Comparison of ENCODE assay signal across 8 mouse cellular contexts in genomic region chr9:106202819-106203636, GRCm38 (mm10). TPM values are rescaled to one million over a fixed set of nuclear protein-coding genes. Genes with fewer than 3 reads are reported as not detected.
DNase-seq lines count a peak whose midpoint lies in the region; ATAC-seq and TF ChIP-seq lines count a peak whose summit lies in the region.

Gene Twf2, plus strand, starts transcription at chr9:106203108.

- peak within 1 kb of the TSS; percentile 62 for H3K9ac ChIP-seq in hindbrain, postnatal 0 days (replicated peaks; ENCODE audit: low read length)

- no peaks in the 10 kb centered on the region for H3K27me3 ChIP-seq in hindbrain, postnatal 0 days (ENCODE audit: insufficient read depth, low read length)

- WGBS in hindbrain, postnatal 0 days, result 2% methylated on average over 56 of the region's 61 CpGs

- DNase-seq in WW6 (ENCODE audit: low read depth, low spot score), result peak; percentile 79
- DNase-seq in cerebellum, postnatal 4 days (ENCODE audit: low spot score in 2 of 2), result peak; percentile 80 to 94
- peak; percentile 94 for DNase-seq in gastrocnemius, adult 2 months
- DNase-seq in hindbrain, postnatal 0 days (ENCODE audit: low spot score), result peak; percentile 95
- DNase-seq in left cerebral cortex, adult 2 months (ENCODE audit: extremely low spot score in 1 of 2, low spot score in 2 of 2), result peak; percentile 89 to 92
- peak; percentile 82 to 86 for DNase-seq in right cerebral cortex, adult 2 months (ENCODE audit: low spot score in 2 of 2)
- DNase-seq in urinary bladder, postnatal 14 days (ENCODE audit: low spot score), result peak; percentile 91

- H3K9me3 ChIP-seq in hindbrain, postnatal 0 days (ENCODE audit: low read length), result no peaks in the 10 kb centered on the region

- H3K27ac ChIP-seq in gastrocnemius, adult 2 months, result peak within 1 kb of the TSS; percentile 98
- H3K27ac ChIP-seq in hindbrain, postnatal 0 days, result peak within 1 kb of the TSS; percentile 49
- H3K27ac ChIP-seq in left cerebral cortex, adult 2 months, result peak within 1 kb of the TSS; percentile 99

- H3K4me1 ChIP-seq in hindbrain, postnatal 0 days (ENCODE audit: insufficient read depth, low read length), result peaks cover 16% of the 10 kb centered on the region

- H3K4me2 ChIP-seq in hindbrain, postnatal 0 days (ENCODE audit: low read depth, low read length), result peak within 1 kb of the TSS; percentile 64

- H3K36me3 ChIP-seq in hindbrain, postnatal 0 days (ENCODE audit: insufficient read depth, low read length), result no peaks in the 10 kb centered on the region

- peak within 1 kb of the TSS; percentile 79 for H3K4me3 ChIP-seq in gastrocnemius, adult 2 months
- peak within 1 kb of the TSS; percentile 45 for H3K4me3 ChIP-seq in hindbrain, postnatal 0 days (ENCODE audit: low read length)
- H3K4me3 ChIP-seq in left cerebral cortex, adult 2 months, result peak within 1 kb of the TSS; percentile 60

- peak; percentile 90 for ATAC-seq in hindbrain, postnatal 0 days
- peak; percentile 62 for ATAC-seq in megakaryocyte, adult 5-6 weeks (ENCODE audit: poor library complexity, severe bottlenecking)

- intact Hi-C loops in gastrocnemius, adult 2 months (cut with DNase I), result no loop called here
- intact Hi-C loops in left cerebral cortex, adult 2 months (cut with DNase I), result loop anchor here (2.0 kb wide), 1 partner anchor 32 kb away; the partner anchor contains the start of gene Wdr82

- no peak for TF ChIP-seq CTCF in gastrocnemius, adult 2 months (IDR thresholded peaks at IDR 0.05)
- no peak for TF ChIP-seq CTCF in hindbrain, postnatal 0 days (IDR thresholded peaks at IDR 0.05; ENCODE audit: low read depth)
- TF ChIP-seq CTCF in left cerebral cortex, adult 2 months (IDR thresholded peaks at IDR 0.05), result no peak

RNA-seq across cellular contexts. Expression of gene Twf2, which starts in this region (rescaled TPM):
- 100 to 1,000 TPM; 127 to 210 TPM for total RNA-seq in gastrocnemius, adult 2 months (2021)
- 57.4 and 72.6 TPM in 2 replicates for total RNA-seq in hindbrain, postnatal 0 days (2014; rRNA removed)
- polyA plus RNA-seq in hindbrain, postnatal 0 days (2015; fragmentation: Nextera tagmentation; extraction: Ambion mirVana), result 42.0 and 43.9 TPM in 2 replicates
- total RNA-seq in left cerebral cortex, adult 2 months (2021), result 10 to 100 TPM; 60.3 to 61.1 TPM
- total RNA-seq in megakaryocyte, adult 5-6 weeks (2015), result 76.8 and 79.8 TPM in 2 replicates
- 109 and 110 TPM in 2 replicates for total RNA-seq in megakaryocyte, adult 5-6 weeks (2017)

Comparison
In these comparisons a context has a peak if more than half of its experiments do, and no peak if none do; other contexts are left out.
1. Peak in every context shown above with its lines: DNase-seq, ATAC-seq, H3K4me3 ChIP-seq and H3K27ac ChIP-seq.
2. H3K27ac ChIP-seq: peak in every context shown above with its lines; median percentile 99 in left cerebral cortex, adult 2 months; 98 in gastrocnemius, adult 2 months; 49 in hindbrain, postnatal 0 days.